Mouse (Mus musculus): ENCODE measurements around the gene Ppp1r27.

DNA sequence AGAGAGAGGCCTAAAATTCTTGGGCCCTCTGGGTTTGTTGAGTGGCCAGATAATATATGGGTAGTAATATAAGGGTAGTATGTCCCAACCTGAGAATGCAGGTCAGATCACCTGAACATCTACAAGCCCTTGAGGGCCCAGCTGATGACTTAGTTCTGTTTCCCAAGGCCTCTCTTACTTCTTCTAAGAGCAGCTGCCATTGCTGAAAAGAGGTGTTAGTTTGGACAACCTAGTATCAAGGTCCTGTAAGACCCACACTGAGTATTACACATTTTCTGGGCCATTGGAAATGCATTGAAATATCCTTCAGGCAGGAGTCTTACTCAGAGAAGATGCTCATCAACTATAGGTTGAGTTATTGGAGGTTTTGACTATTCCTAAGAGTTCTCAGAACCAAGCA, 25.0 kb upstream of the Ppp1r27 start:
- TF ChIP-seq POLR2A (IDR thresholded peaks at IDR 0.05; ENCODE audit: low read depth, low read length) (no peak), CTCF (IDR thresholded peaks at IDR 0.05; ENCODE audit: extremely low read depth, insufficient read length, insufficient replicate concordance, low read depth, low read length) (no peak)

Measured in small intestine, adult 2 months (tissue).